Mouse (Mus musculus): Measurements from ENCODE around the gene Tspear.

The Tspear gene

DNA sequence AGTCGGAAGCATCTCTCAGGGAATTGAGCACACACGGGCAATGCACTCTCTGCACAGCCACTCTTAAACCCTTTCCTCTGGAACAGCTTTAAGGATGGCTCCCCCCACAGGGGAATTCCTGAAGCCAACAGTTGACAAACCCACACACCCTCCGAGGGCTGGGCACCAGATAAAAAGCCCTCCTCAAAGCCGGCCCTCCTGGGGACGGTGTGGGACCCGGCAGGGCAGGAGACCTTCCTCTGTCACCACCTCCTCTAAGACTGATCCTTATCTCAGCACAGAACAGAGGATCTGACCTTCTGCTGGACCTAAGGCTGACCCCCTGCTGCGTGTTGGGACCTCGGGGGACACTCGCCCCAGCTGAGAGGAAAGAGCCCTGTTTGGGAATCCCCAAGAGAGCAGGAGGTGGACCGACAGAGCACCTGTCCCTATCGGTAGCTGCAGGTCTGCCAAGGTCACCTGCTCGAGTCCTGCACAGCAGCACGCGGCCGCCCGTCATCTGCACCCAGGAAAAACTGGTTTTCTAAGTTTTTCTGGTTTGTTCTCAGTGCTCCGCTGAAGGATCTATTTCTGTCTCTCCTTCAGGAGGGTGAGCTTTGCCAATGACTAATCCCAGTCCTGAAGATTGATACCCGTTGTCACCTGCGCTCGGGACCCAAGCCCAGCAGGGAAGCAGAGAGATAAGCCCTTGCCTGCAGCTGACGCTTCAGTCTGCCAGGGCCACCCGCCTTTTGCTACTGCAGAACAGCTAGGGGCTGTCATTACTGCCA lies at the start of gene Tspear:
Tspear (plus strand) TSS at position 675 of the 770 bp plus-strand sequence.
- TF ChIP-seq GATA4 (IDR thresholded peaks at IDR 0.05; ENCODE audit: insufficient replicate concordance, low read length), result no peak

GRCm38 (mm10) chr10:77638956-77639355 lies 47.4 kb upstream of the Tspear start:
- no peak for TF ChIP-seq GATA4 (IDR thresholded peaks at IDR 0.05; ENCODE audit: insufficient replicate concordance, low read length)

GRCm38 (mm10) chr10:77643160-77643559 lies 43.2 kb upstream of the Tspear start:
- TF ChIP-seq GATA4 (IDR thresholded peaks at IDR 0.05; ENCODE audit: insufficient replicate concordance, low read length), result no peak

- no peak for TF ChIP-seq GATA4 (IDR thresholded peaks at IDR 0.05; ENCODE audit: insufficient replicate concordance, low read length)
Measured at GRCm38 (mm10) chr10:77645571-77645970, 40.8 kb upstream of the Tspear start.

- TF ChIP-seq GATA4 (IDR thresholded peaks at IDR 0.05; ENCODE audit: insufficient replicate concordance, low read length), result no peak
Measured at GRCm38 (mm10) chr10:77647461-77647860, 38.9 kb upstream of the Tspear start.

DNA sequence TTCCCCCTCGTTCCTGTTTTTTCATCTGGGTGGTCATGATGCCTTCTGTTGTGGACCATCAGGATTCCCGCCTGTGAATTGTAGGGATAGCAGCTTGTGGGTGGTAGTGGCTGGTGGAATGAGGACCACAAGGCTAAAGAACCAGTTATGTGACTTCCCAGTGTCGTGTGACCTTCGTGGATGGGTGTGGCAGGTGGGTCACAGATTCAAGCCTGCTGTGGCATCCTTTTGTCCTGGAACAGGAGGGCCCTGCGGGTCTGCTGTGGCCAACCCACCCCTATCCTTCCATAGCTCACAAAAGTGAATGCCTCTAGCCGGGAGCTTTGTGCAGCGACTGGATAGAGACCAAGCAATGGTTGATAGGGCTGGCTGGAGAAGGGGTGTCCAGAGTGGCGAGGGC lies 38.5 kb upstream of the Tspear start:
- TF ChIP-seq GATA4 (IDR thresholded peaks at IDR 0.05; ENCODE audit: insufficient replicate concordance, low read length), result no peak

GRCm38 (mm10) chr10:77652046-77652445 lies 34.3 kb upstream of the Tspear start:
- no peak for TF ChIP-seq GATA4 (IDR thresholded peaks at IDR 0.05; ENCODE audit: insufficient replicate concordance, low read length)

DNA sequence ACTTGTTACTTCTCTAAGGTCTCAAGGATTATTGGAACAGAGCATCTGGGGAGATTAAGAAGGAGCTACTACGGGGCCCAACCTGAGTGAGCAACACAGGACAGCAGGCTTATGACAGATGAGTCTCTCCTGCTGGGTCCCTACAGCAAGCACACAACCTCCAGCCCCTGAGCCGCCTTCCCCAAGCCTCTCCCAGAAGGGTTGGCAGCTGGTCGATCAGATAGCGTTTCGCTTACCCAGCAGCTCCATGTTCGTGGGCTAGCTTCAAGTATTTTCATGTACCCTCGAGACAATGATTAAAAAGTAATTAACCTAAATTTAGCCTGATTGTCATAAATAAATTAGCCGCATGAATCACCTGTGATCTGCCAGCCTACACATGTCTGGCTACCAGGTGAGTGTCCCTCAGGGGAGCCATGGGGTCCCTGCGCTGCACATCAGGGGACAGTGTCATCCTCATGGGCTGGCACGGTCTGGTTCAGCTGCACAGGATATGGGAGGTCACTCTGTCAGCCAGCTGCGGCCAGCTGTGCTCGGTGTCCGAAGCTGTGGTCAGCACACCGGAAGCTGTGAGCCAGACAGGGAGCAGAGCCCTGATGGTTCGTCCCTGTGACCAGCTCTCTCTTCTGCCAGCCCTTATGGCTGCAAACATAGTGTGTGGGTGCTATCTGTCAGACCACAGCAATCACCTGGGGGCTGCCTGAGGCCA lies 27.9 kb upstream of the Tspear start:
- TF ChIP-seq GATA4 (IDR thresholded peaks at IDR 0.05; ENCODE audit: insufficient replicate concordance, low read length), result no peak

DNA sequence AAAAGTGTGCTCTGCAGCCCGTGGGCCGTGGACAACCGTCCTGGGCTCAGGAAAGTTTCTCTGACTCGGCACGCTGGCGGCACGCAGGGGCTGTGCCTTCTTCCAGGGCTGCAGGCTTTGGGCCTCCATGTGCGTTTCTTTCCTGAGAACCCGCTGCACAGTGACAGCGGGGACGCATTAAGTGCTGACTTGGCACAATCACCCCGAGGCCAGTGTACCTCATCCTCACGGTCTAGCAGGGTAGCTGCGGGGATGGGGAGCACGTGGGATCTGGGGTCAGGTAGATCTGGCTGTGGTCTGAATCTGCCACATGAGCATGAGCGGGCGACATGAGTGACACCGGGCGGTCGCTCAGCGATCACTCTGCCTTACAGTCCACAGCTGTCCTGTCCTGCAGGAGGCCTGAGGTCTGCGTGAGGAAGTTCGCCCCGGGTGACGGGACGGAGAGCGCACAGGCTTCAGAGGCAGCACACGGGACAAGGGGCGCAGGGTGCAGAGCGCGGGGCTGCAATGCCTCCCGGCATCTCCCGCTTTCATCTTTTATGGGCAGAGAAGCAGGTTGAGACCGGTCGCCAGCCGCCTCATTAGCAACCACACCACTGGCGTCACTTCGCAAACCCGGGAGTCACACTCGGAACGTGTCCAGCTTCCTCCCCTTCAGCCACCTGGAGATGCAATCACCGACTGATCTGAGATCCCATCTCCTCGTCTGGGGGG lies 22.3 kb upstream of the Tspear start:
- TF ChIP-seq GATA4 (IDR thresholded peaks at IDR 0.05; ENCODE audit: insufficient replicate concordance, low read length), result no peak

GRCm38 (mm10) chr10:77666342-77666741 lies 20.0 kb upstream of the Tspear start:
- no peak for TF ChIP-seq GATA4 (IDR thresholded peaks at IDR 0.05; ENCODE audit: insufficient replicate concordance, low read length)

DNA sequence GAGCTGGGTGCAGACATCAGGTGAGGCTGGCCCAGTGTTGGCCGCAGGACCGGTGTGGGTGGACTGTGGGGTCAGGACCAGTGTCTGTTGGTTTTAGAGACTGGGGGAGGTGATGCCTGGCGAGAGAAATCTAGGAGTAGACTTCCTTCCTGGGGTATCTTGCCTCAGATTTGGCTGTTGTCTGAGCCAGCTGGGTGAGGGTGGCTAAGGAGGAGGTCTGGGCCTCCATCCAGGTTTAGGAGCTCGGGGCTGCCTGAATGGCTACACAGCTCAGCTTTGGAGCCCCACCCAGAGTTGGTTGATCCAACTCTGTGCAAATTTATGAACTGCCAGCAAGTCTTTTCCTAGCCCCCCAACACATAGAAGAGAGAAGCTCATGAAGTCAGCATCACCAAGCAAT lies 19.0 kb upstream of the Tspear start:
- no peak for TF ChIP-seq GATA4 (IDR thresholded peaks at IDR 0.05; ENCODE audit: insufficient replicate concordance, low read length)

DNA sequence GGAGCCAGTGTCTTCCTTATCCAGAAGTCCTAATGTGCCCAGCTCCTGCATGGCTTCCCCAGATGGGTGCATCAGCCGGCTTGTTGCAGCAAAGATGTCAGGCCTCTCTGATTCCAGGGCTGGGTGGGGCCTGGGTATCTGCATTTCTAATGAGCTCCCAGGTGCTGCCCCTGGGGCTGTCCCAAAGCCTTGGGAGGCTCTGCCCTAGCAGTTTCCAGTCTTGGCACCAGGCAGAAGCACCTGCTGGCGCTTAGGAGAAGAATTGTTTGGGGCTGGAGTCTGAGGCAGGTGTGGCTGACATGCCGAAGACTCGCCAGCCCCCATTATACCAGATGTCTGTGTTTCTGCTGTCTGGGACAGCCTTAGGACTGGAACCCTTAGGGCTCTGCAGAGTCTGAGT lies 15.7 kb upstream of the Tspear start:
- no peak for TF ChIP-seq GATA4 (IDR thresholded peaks at IDR 0.05; ENCODE audit: insufficient replicate concordance, low read length)

DNA sequence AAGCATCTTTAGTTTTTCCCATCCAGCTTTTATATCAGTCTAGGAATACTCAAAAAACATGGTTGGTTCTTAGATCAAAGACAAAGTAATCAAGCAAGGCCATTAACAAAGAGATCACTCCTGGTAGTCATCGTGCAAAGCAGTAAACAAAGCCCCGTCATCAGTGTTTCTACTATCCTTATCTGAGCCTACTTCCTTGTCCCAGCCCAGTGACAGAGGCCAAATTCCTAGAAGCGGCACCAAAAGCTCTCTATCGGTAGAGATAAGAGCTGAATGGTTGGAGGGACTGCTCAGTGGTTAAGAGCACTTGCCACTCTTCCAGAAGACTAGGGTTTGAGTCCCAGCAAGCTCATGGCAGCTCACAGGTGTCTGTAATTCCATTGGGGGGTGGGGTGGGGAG lies 14.8 kb upstream of the Tspear start:
- peak; percentile 89 for TF ChIP-seq GATA4 (IDR thresholded peaks at IDR 0.05; ENCODE audit: insufficient replicate concordance, low read length)

- TF ChIP-seq GATA4 (IDR thresholded peaks at IDR 0.05; ENCODE audit: insufficient replicate concordance, low read length), result no peak
Measured at GRCm38 (mm10) chr10:77673765-77674164, 12.6 kb upstream of the Tspear start.

- no peak for TF ChIP-seq GATA4 (IDR thresholded peaks at IDR 0.05; ENCODE audit: insufficient replicate concordance, low read length)
Measured at GRCm38 (mm10) chr10:77677562-77677961, 8.8 kb upstream of the Tspear start.

GRCm38 (mm10) chr10:77682994-77683393 lies 3.4 kb upstream of the Tspear start:
- no peak for TF ChIP-seq GATA4 (IDR thresholded peaks at IDR 0.05; ENCODE audit: insufficient replicate concordance, low read length)
